Mouse (Mus musculus): ENCODE data around the gene Shank2. TPM values are rescaled to one million over a fixed set of nuclear protein-coding genes. Genes with fewer than 3 reads are reported as not detected.

Gene Shank2
- polyA plus RNA-seq, 1 experiment from 2014 or later = 0.54 TPM

GRCm38 (mm10) chr7:144187869-144188430 lies 186.2 kb downstream of the Shank2 start:
- Histone ChIP-seq H3K27me3 (no peaks in the 10 kb centered on the region), H3K27ac (replicated peaks) (no peak overlapping the region), H3K9ac (no peak overlapping the region), H3K4me1 (replicated peaks) (no peaks in the 10 kb centered on the region), H3K4me3 (replicated peaks) (no peak overlapping the region), H3K36me3 (replicated peaks) (no peaks in the 10 kb centered on the region), H3K9me3 (replicated peaks) (no peaks in the 10 kb centered on the region), H3K4me2 (no peak overlapping the region)
- WGBS (ENCODE audit: insufficient replicate concordance) = 61% methylated on average over 11 of the region's 11 CpGs
- ATAC-seq (ENCODE audit: insufficient read depth) = no peak

DNA sequence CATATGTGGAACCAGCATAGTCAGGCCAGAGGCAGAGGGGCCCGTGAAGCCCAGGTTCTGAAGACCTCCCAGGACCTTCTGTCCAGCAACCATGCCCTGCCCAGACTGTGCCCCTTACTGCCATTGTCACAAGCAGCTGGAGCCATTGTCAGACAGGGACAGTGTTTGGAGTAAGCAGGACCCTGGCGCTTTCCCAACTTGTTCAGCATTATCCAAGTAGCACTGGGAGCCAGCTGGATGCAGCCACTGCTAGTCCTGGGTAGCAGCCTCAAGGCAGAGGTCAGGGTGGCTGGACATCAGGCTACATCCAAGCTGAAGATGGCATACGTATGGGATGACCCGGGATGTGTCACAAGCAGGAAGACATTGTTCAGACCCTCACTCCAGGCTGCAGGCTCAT lies 187.7 kb downstream of the Shank2 start:
- ATAC-seq (ENCODE audit: insufficient read depth) = no peak
- Histone ChIP-seq H3K9me3 (replicated peaks) (no peaks in the 10 kb centered on the region), H3K4me1 (replicated peaks) (no peaks in the 10 kb centered on the region), H3K36me3 (replicated peaks) (no peaks in the 10 kb centered on the region), H3K4me2 (no peak overlapping the region), H3K9ac (no peak overlapping the region), H3K27me3 (no peaks in the 10 kb centered on the region), H3K4me3 (replicated peaks) (no peak overlapping the region), H3K27ac (replicated peaks) (no peak overlapping the region)
- 66% methylated on average over 4 of the region's 4 CpGs for WGBS (ENCODE audit: insufficient replicate concordance)

DNA sequence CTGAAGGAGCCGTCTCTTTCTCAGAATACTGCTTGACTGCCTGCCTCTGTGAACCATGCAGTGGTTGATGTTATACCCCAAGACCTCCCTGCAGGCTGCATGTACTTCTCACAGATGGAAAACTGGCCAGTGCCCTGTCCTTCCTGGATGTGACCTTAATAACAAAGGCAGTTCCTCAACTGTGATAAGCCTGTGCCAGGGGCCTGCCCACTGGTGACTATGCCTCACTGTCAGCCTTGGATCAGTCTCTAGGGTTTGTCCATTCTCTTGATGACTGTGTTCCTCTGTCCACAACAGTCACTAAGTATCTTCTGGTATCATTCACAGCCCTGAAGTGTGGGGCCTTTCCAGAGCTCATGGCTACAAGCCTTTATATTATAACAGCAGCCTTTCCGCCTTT lies 196.8 kb downstream of the Shank2 start:
- 64% methylated on average over 2 of the region's 2 CpGs for WGBS (ENCODE audit: insufficient replicate concordance)
- Histone ChIP-seq H3K27ac (replicated peaks) (no peak overlapping the region), H3K9me3 (replicated peaks) (no peaks in the 10 kb centered on the region), H3K9ac (no peak overlapping the region), H3K4me2 (no peak overlapping the region), H3K4me3 (replicated peaks) (no peak overlapping the region), H3K36me3 (replicated peaks) (no peaks in the 10 kb centered on the region), H3K4me1 (replicated peaks) (no peaks in the 10 kb centered on the region), H3K27me3 (no peaks in the 10 kb centered on the region)
- ATAC-seq (ENCODE audit: insufficient read depth) = no peak

DNA sequence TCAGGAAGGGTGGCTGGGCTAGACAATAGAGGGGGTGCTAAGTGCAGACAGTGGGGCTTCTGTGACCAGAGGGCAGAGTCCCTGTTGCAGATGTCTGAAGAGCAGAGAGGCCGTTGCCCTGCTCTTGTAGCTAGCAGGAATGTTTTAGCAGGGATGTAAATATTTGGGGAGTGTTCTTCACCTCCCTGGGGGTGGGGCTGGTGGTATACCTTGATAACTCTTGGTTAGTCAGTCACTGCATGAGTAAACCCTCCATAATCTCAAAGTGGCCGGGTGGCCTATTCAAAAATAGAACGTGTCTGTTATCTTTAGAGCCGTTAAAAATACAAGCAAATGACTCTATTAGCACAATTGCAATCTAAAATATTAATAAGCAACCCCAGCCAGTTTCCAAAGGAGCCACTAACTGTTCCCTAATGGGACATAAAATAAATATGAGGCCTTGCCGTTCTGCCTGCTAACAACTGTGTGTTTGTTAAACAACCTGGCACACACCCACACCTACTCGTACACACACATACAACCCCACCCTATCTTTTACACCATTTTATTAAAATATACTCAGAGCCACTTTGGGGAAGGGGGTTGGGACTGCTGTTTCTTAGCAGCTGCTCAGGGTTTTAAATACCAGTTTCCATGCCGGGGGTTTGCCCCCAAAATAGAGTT lies 200.4 kb downstream of the Shank2 start:
- ATAC-seq (ENCODE audit: insufficient read depth) = no peak
- Histone ChIP-seq H3K36me3 (replicated peaks) (no peaks in the 10 kb centered on the region), H3K4me1 (replicated peaks) (no peaks in the 10 kb centered on the region), H3K4me3 (replicated peaks) (no peak overlapping the region), H3K4me2 (no peak overlapping the region), H3K27me3 (no peaks in the 10 kb centered on the region), H3K27ac (replicated peaks) (no peak overlapping the region), H3K9me3 (replicated peaks) (no peaks in the 10 kb centered on the region), H3K9ac (no peak overlapping the region)
- 40% methylated on average over 7 of the region's 7 CpGs for WGBS (ENCODE audit: insufficient replicate concordance)

GRCm38 (mm10) chr7:144204290-144204689 lies 202.6 kb downstream of the Shank2 start:
- H3K4me3 ChIP-seq (replicated peaks) = no peak overlapping the region
- H3K4me1 ChIP-seq (replicated peaks) = no peaks in the 10 kb centered on the region
- no peaks in the 10 kb centered on the region for H3K27me3 ChIP-seq
- H3K36me3 ChIP-seq (replicated peaks) = no peaks in the 10 kb centered on the region
- H3K4me2 ChIP-seq = no peak overlapping the region
- no peak for ATAC-seq (ENCODE audit: insufficient read depth)
- no peak overlapping the region for H3K27ac ChIP-seq (replicated peaks)
- no peaks in the 10 kb centered on the region for H3K9me3 ChIP-seq (replicated peaks)
- no peak overlapping the region for H3K9ac ChIP-seq
- 65% methylated on average over 3 of the region's 3 CpGs for WGBS (ENCODE audit: insufficient replicate concordance)

- WGBS (ENCODE audit: insufficient replicate concordance) = 61% methylated on average over 1 of the region's 1 CpGs
- ATAC-seq (ENCODE audit: insufficient read depth) = no peak
- no peak overlapping the region for H3K27ac ChIP-seq (replicated peaks)
- no peak overlapping the region for H3K9ac ChIP-seq
- H3K27me3 ChIP-seq = no peaks in the 10 kb centered on the region
- no peak overlapping the region for H3K4me2 ChIP-seq
- H3K4me1 ChIP-seq (replicated peaks) = no peaks in the 10 kb centered on the region
- H3K9me3 ChIP-seq (replicated peaks) = no peaks in the 10 kb centered on the region
- H3K36me3 ChIP-seq (replicated peaks) = no peaks in the 10 kb centered on the region
- no peak overlapping the region for H3K4me3 ChIP-seq (replicated peaks)
Measured at GRCm38 (mm10) chr7:144205161-144205560, 203.4 kb downstream of the Shank2 start.

- no peaks in the 10 kb centered on the region for H3K36me3 ChIP-seq (replicated peaks)
- no peak overlapping the region for H3K27ac ChIP-seq (replicated peaks)
- no peak overlapping the region for H3K4me2 ChIP-seq
- no peak overlapping the region for H3K4me3 ChIP-seq (replicated peaks)
- ATAC-seq (ENCODE audit: insufficient read depth) = no peak
- H3K9me3 ChIP-seq (replicated peaks) = no peaks in the 10 kb centered on the region
- no peaks in the 10 kb centered on the region for H3K27me3 ChIP-seq
- WGBS (ENCODE audit: insufficient replicate concordance) = 65% methylated on average over 3 of the region's 3 CpGs
- no peak overlapping the region for H3K9ac ChIP-seq
- H3K4me1 ChIP-seq (replicated peaks) = no peaks in the 10 kb centered on the region
Measured at GRCm38 (mm10) chr7:144205837-144206236, 204.1 kb downstream of the Shank2 start.

DNA sequence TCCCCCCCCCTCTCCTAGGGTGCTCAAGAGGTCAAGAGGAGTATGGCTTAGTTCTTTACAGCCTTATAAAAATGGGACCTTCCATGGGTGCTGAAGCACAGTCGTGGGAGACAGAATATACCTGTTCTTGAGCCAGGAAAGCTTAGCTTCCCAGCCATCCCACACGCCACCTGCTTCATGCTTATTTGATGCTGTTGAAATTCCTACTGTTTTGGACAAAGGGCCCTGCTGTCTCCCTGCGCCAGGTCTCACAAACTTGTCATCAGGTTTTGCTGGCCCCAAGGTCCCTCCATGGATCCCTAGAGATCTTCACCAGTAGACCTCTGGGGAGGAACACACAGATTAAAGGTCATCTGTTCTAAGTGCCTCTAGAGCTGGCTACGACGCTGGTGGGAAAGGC lies 204.5 kb downstream of the Shank2 start:
- WGBS (ENCODE audit: insufficient replicate concordance) = 59% methylated on average over 5 of the region's 5 CpGs

DNA sequence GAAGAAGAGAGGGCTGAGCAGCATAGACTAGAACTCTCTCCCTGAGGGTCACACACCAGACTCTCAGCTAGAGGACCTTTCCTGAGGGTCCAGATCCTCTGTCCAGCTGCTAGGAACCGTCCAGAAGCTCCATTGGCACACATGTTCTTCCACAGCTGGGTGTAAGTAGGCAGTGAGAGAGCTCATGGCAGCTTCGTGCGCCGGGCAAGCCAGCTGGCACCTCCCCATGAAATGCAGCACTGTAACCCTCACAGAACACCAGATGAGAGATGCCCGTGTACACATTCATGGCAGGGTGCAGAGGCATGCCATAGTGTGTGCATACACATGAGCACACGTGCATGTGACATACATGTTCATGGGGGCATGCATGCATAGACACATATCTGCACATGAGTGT lies 205.4 kb downstream of the Shank2 start:
- 57% methylated on average over 6 of the region's 6 CpGs for WGBS (ENCODE audit: insufficient replicate concordance)
- no peak overlapping the region for H3K9ac ChIP-seq
- no peak overlapping the region for H3K4me2 ChIP-seq
- no peaks in the 10 kb centered on the region for H3K27me3 ChIP-seq
- no peak overlapping the region for H3K4me3 ChIP-seq (replicated peaks)
- H3K9me3 ChIP-seq (replicated peaks) = no peaks in the 10 kb centered on the region
- no peak overlapping the region for H3K27ac ChIP-seq (replicated peaks)
- H3K36me3 ChIP-seq (replicated peaks) = no peaks in the 10 kb centered on the region
- ATAC-seq (ENCODE audit: insufficient read depth) = no peak
- no peaks in the 10 kb centered on the region for H3K4me1 ChIP-seq (replicated peaks)

More for the DNA sequence above, 204.5 kb downstream of the Shank2 start:
- no peaks in the 10 kb centered on the region for H3K4me1 ChIP-seq (replicated peaks)
- no peak overlapping the region for H3K4me2 ChIP-seq
- no peaks in the 10 kb centered on the region for H3K9me3 ChIP-seq (replicated peaks)
- ATAC-seq (ENCODE audit: insufficient read depth) = no peak
- H3K36me3 ChIP-seq (replicated peaks) = no peaks in the 10 kb centered on the region
- H3K27ac ChIP-seq (replicated peaks) = no peak overlapping the region
- H3K27me3 ChIP-seq = no peaks in the 10 kb centered on the region
- H3K4me3 ChIP-seq (replicated peaks) = no peak overlapping the region
- H3K9ac ChIP-seq = no peak overlapping the region

GRCm38 (mm10) chr7:144207849-144208248 lies 206.1 kb downstream of the Shank2 start:
- Histone ChIP-seq H3K27ac (replicated peaks) (no peak overlapping the region), H3K9ac (no peak overlapping the region), H3K27me3 (no peaks in the 10 kb centered on the region), H3K4me3 (replicated peaks) (no peak overlapping the region), H3K4me1 (replicated peaks) (no peaks in the 10 kb centered on the region), H3K36me3 (replicated peaks) (no peaks in the 10 kb centered on the region), H3K4me2 (no peak overlapping the region), H3K9me3 (replicated peaks) (no peaks in the 10 kb centered on the region)
- no peak for ATAC-seq (ENCODE audit: insufficient read depth)
- WGBS (ENCODE audit: insufficient replicate concordance) = 19% methylated on average over 7 of the region's 7 CpGs

DNA sequence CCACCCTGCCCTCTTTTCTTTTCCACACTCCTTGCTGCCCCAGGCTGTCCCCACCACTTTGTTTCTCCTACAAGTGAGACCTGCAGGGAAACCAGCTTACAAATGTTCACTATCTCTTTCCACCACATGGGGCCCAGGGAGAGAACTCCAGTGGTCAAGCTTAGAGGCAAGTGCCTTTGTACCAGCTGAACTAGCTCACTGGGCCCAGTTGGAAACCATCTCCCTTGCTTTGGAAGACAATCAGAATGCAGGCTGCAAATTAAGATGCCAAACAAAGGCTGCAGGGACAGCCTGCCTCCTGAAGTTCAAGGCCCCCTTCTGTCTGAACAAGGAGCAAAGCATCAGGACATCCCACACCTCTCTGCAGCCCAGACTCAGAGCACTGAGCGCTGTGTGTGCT lies 206.9 kb downstream of the Shank2 start:
- Histone ChIP-seq H3K36me3 (replicated peaks) (no peaks in the 10 kb centered on the region), H3K4me3 (replicated peaks) (no peak overlapping the region), H3K9me3 (replicated peaks) (no peaks in the 10 kb centered on the region), H3K27ac (replicated peaks) (no peak overlapping the region), H3K4me1 (replicated peaks) (no peaks in the 10 kb centered on the region), H3K9ac (no peak overlapping the region), H3K27me3 (no peaks in the 10 kb centered on the region), H3K4me2 (no peak overlapping the region)
- no peak for ATAC-seq (ENCODE audit: insufficient read depth)
- 69% methylated on average over 1 of the region's 1 CpGs for WGBS (ENCODE audit: insufficient replicate concordance)

- no peak for ATAC-seq (ENCODE audit: insufficient read depth)
- Histone ChIP-seq H3K4me3 (replicated peaks) (no peak overlapping the region), H3K27ac (replicated peaks) (no peak overlapping the region), H3K9me3 (replicated peaks) (no peaks in the 10 kb centered on the region), H3K4me1 (replicated peaks) (no peaks in the 10 kb centered on the region), H3K27me3 (no peaks in the 10 kb centered on the region), H3K9ac (no peak overlapping the region), H3K4me2 (no peak overlapping the region), H3K36me3 (replicated peaks) (no peaks in the 10 kb centered on the region)
- 60% methylated on average over 9 of the region's 9 CpGs for WGBS (ENCODE audit: insufficient replicate concordance)
Measured at GRCm38 (mm10) chr7:144210526-144210925, 208.8 kb downstream of the Shank2 start.
